Mouse (Mus musculus): ENCODE measurements around the gene Emilin2. TPM values are rescaled to one million over a fixed set of nuclear protein-coding genes. Genes with fewer than 3 reads are reported as not detected.

Gene Emilin2
- polyA plus RNA-seq, 1 experiment from 2014 or later, result 45.4 TPM

GRCm38 (mm10) chr17:71309141-71309540 lies 2.6 kb downstream of the Emilin2 start:
- H3K9me3 ChIP-seq (ENCODE audit: control insufficient read depth, low read length), result no peaks in the 10 kb centered on the region
- H3K4me2 ChIP-seq (ENCODE audit: low read length), result peak overlapping the region; percentile 98
- peaks cover 15 to 31% of the 10 kb centered on the region in 2 experiments for H3K4me1 ChIP-seq (ENCODE audit: control insufficient read depth in 2 of 2, insufficient read depth in 2 of 2, low read length in 2 of 2)
- ATAC-seq (ENCODE audit: insufficient number of reproducible peaks, insufficient read depth, low FRiP score, low read depth), result no peak
- peak overlapping the region; percentile 82 for H3K9ac ChIP-seq (ENCODE audit: low read length)
- H3K27ac ChIP-seq (replicated peaks in 1 of 2; ENCODE audit: control insufficient read depth in 1 of 2, insufficient read depth in 1 of 2, low read depth in 2 of 2, low read length in 2 of 2), result no peak overlapping the region
- peak overlapping the region; percentile 17 to 68 for H3K4me3 ChIP-seq (ENCODE audit: control insufficient read depth in 1 of 2, insufficient read depth in 1 of 2, low read depth in 1 of 2, low read length in 2 of 2)
- no peaks in the 10 kb centered on the region for H3K36me3 ChIP-seq (ENCODE audit: control insufficient read depth, insufficient read depth, low read length)
- 34% methylated on average over 14 of the region's 14 CpGs for WGBS
- peaks cover 5% of the 10 kb centered on the region; the same call in 1 of the 2 replicates for H3K27me3 ChIP-seq (ENCODE audit: control insufficient read depth, insufficient read depth, low read length)

- Histone ChIP-seq H3K27me3 (ENCODE audit: control insufficient read depth, insufficient read depth, low read length) (peaks cover 5% of the 10 kb centered on the region; the same call in 1 of the 2 replicates), H3K9ac (ENCODE audit: low read length) (0 out of 2 replicates have a peak overlapping the region, but pooled peaks have one; percentile 82), H3K9me3 (ENCODE audit: control insufficient read depth, low read length) (no peaks in the 10 kb centered on the region), H3K4me3 (ENCODE audit: control insufficient read depth in 1 of 2, insufficient read depth in 1 of 2, low read depth in 1 of 2, low read length in 2 of 2) (no peak overlapping the region), H3K27ac (replicated peaks in 1 of 2; ENCODE audit: control insufficient read depth in 1 of 2, insufficient read depth in 1 of 2, low read depth in 2 of 2, low read length in 2 of 2) (no peak overlapping the region), H3K36me3 (ENCODE audit: control insufficient read depth, insufficient read depth, low read length) (no peaks in the 10 kb centered on the region), H3K4me2 (ENCODE audit: low read length) (no peak overlapping the region), H3K4me1 (ENCODE audit: control insufficient read depth in 2 of 2, insufficient read depth in 2 of 2, low read length in 2 of 2) (peaks cover 15 to 31% of the 10 kb centered on the region in 2 experiments)
- ATAC-seq (ENCODE audit: insufficient number of reproducible peaks, insufficient read depth, low FRiP score, low read depth), result no peak
- WGBS, result 90% methylated on average over 5 of the region's 5 CpGs
Observed at GRCm38 (mm10) chr17:71308296-71308695, 3.5 kb downstream of the Emilin2 start.

GRCm38 (mm10) chr17:71307251-71307790 lies 4.5 kb downstream of the Emilin2 start:
- peak overlapping the region; percentile 28 to 75 for H3K27ac ChIP-seq (replicated peaks in 1 of 2; ENCODE audit: control insufficient read depth in 1 of 2, insufficient read depth in 1 of 2, low read depth in 2 of 2, low read length in 2 of 2)

GRCm38 (mm10) chr17:71306716-71307115 lies 5.1 kb downstream of the Emilin2 start:
- peaks cover 15 to 31% of the 10 kb centered on the region in 2 experiments for H3K4me1 ChIP-seq (ENCODE audit: control insufficient read depth in 2 of 2, insufficient read depth in 2 of 2, low read length in 2 of 2)
- 0 out of 2 replicates have a peak overlapping the region, but pooled peaks have one; percentile 31 for H3K4me2 ChIP-seq (ENCODE audit: low read length)

More at GRCm38 (mm10) chr17:71307251-71307790, 4.5 kb downstream of the Emilin2 start:
- H3K27me3 ChIP-seq (ENCODE audit: control insufficient read depth, insufficient read depth, low read length), result peaks cover 5% of the 10 kb centered on the region; the same call in 1 of the 2 replicates
- peak overlapping the region; percentile 31 for H3K4me2 ChIP-seq (ENCODE audit: low read length)
- no peak overlapping the region for H3K4me3 ChIP-seq (ENCODE audit: control insufficient read depth in 1 of 2, insufficient read depth in 1 of 2, low read depth in 1 of 2, low read length in 2 of 2)
- no peak; the same call in 1 of the 2 replicates for ATAC-seq (ENCODE audit: insufficient number of reproducible peaks, insufficient read depth, low FRiP score, low read depth)
- WGBS, result 64% methylated on average over 10 of the region's 10 CpGs
- H3K9ac ChIP-seq (ENCODE audit: low read length), result no peak overlapping the region
- no peaks in the 10 kb centered on the region for H3K36me3 ChIP-seq (ENCODE audit: control insufficient read depth, insufficient read depth, low read length)
- peaks cover 15 to 31% of the 10 kb centered on the region in 2 experiments for H3K4me1 ChIP-seq (ENCODE audit: control insufficient read depth in 2 of 2, insufficient read depth in 2 of 2, low read length in 2 of 2)
- H3K9me3 ChIP-seq (ENCODE audit: control insufficient read depth, low read length), result no peaks in the 10 kb centered on the region

GRCm38 (mm10) chr17:71306091-71306490 lies 5.7 kb downstream of the Emilin2 start:
- WGBS, result 86% methylated on average over 6 of the region's 6 CpGs
- no peak for ATAC-seq (ENCODE audit: insufficient number of reproducible peaks, insufficient read depth, low FRiP score, low read depth)
- H3K27me3 ChIP-seq (ENCODE audit: control insufficient read depth, insufficient read depth, low read length), result peaks cover 5% of the 10 kb centered on the region; the same call in 1 of the 2 replicates

More at GRCm38 (mm10) chr17:71306716-71307115, 5.1 kb downstream of the Emilin2 start:
- Histone ChIP-seq H3K27ac (replicated peaks in 1 of 2; ENCODE audit: control insufficient read depth in 1 of 2, insufficient read depth in 1 of 2, low read depth in 2 of 2, low read length in 2 of 2) (peak overlapping the region; percentile 28 to 75; a peak in 3 of 4 replicates), H3K9ac (ENCODE audit: low read length) (peak overlapping the region; percentile 11; the same call in 1 of the 2 replicates), H3K9me3 (ENCODE audit: control insufficient read depth, low read length) (no peaks in the 10 kb centered on the region), H3K36me3 (ENCODE audit: control insufficient read depth, insufficient read depth, low read length) (no peaks in the 10 kb centered on the region), H3K4me3 (ENCODE audit: control insufficient read depth in 1 of 2, insufficient read depth in 1 of 2, low read depth in 1 of 2, low read length in 2 of 2) (no peak overlapping the region), H3K27me3 (ENCODE audit: control insufficient read depth, insufficient read depth, low read length) (peaks cover 5% of the 10 kb centered on the region; the same call in 1 of the 2 replicates)
- ATAC-seq (ENCODE audit: insufficient number of reproducible peaks, insufficient read depth, low FRiP score, low read depth), result no peak
- 79% methylated on average over 4 of the region's 4 CpGs for WGBS

GRCm38 (mm10) chr17:71303444-71303843 lies 8.3 kb downstream of the Emilin2 start:
- Histone ChIP-seq H3K27ac (replicated peaks in 1 of 2; ENCODE audit: control insufficient read depth in 1 of 2, insufficient read depth in 1 of 2, low read depth in 2 of 2, low read length in 2 of 2) (no peak overlapping the region), H3K9me3 (ENCODE audit: control insufficient read depth, low read length) (peaks cover 4% of the 10 kb centered on the region; the same call in 1 of the 2 replicates), H3K27me3 (ENCODE audit: control insufficient read depth, insufficient read depth, low read length) (no peaks in the 10 kb centered on the region), H3K36me3 (ENCODE audit: control insufficient read depth, insufficient read depth, low read length) (0 out of 2 replicates have a peak, but pooled peaks cover 3% of the 10 kb centered on the region), H3K9ac (ENCODE audit: low read length) (no peak overlapping the region), H3K4me3 (ENCODE audit: control insufficient read depth in 1 of 2, insufficient read depth in 1 of 2, low read depth in 1 of 2, low read length in 2 of 2) (no peak overlapping the region), H3K4me1 (ENCODE audit: control insufficient read depth in 2 of 2, insufficient read depth in 2 of 2, low read length in 2 of 2) (peaks cover 11 to 14% of the 10 kb centered on the region in 2 experiments), H3K4me2 (ENCODE audit: low read length) (no peak overlapping the region)
- no peak for ATAC-seq (ENCODE audit: insufficient number of reproducible peaks, insufficient read depth, low FRiP score, low read depth)
- WGBS, result 58% methylated on average over 6 of the region's 6 CpGs

More at GRCm38 (mm10) chr17:71306091-71306490, 5.7 kb downstream of the Emilin2 start:
- H3K27ac ChIP-seq (replicated peaks in 1 of 2; ENCODE audit: control insufficient read depth in 1 of 2, insufficient read depth in 1 of 2, low read depth in 2 of 2, low read length in 2 of 2), result no peak overlapping the region; a peak in 1 of 4 replicates
- no peak overlapping the region for H3K4me2 ChIP-seq (ENCODE audit: low read length)
- H3K4me1 ChIP-seq (ENCODE audit: control insufficient read depth in 2 of 2, insufficient read depth in 2 of 2, low read length in 2 of 2), result peaks cover 15 to 28% of the 10 kb centered on the region in 2 experiments
- H3K36me3 ChIP-seq (ENCODE audit: control insufficient read depth, insufficient read depth, low read length), result no peaks in the 10 kb centered on the region
- H3K4me3 ChIP-seq (ENCODE audit: control insufficient read depth in 1 of 2, insufficient read depth in 1 of 2, low read depth in 1 of 2, low read length in 2 of 2), result no peak overlapping the region
- no peak overlapping the region for H3K9ac ChIP-seq (ENCODE audit: low read length)
- H3K9me3 ChIP-seq (ENCODE audit: control insufficient read depth, low read length), result no peaks in the 10 kb centered on the region

- Histone ChIP-seq H3K4me1 (ENCODE audit: control insufficient read depth in 2 of 2, insufficient read depth in 2 of 2, low read length in 2 of 2) (peaks cover under 1 to 2% of the 10 kb centered on the region in 2 experiments; a peak in 3 of 4 replicates), H3K9me3 (ENCODE audit: control insufficient read depth, low read length) (peaks cover 4% of the 10 kb centered on the region; the same call in 1 of the 2 replicates), H3K9ac (ENCODE audit: low read length) (no peak overlapping the region), H3K4me3 (ENCODE audit: control insufficient read depth in 1 of 2, insufficient read depth in 1 of 2, low read depth in 1 of 2, low read length in 2 of 2) (no peak overlapping the region), H3K4me2 (ENCODE audit: low read length) (no peak overlapping the region), H3K27ac (replicated peaks in 1 of 2; ENCODE audit: control insufficient read depth in 1 of 2, insufficient read depth in 1 of 2, low read depth in 2 of 2, low read length in 2 of 2) (no peak overlapping the region), H3K36me3 (ENCODE audit: control insufficient read depth, insufficient read depth, low read length) (0 out of 2 replicates have a peak, but pooled peaks cover 3% of the 10 kb centered on the region), H3K27me3 (ENCODE audit: control insufficient read depth, insufficient read depth, low read length) (no peaks in the 10 kb centered on the region)
- WGBS, result 80% methylated on average over 5 of the region's 5 CpGs
- no peak for ATAC-seq (ENCODE audit: insufficient number of reproducible peaks, insufficient read depth, low FRiP score, low read depth)
Observed at GRCm38 (mm10) chr17:71301413-71301812, 10.4 kb downstream of the Emilin2 start.

All from heart, embryonic 14.5 days (tissue).